Mouse (Mus musculus): ENCODE data around the gene Ncapd2. TPM values are rescaled to one million over a fixed set of nuclear protein-coding genes. Genes with fewer than 3 reads are reported as not detected.

The Ncapd2 gene
- polyA plus RNA-seq, 1 experiment = 34.7 TPM

DNA sequence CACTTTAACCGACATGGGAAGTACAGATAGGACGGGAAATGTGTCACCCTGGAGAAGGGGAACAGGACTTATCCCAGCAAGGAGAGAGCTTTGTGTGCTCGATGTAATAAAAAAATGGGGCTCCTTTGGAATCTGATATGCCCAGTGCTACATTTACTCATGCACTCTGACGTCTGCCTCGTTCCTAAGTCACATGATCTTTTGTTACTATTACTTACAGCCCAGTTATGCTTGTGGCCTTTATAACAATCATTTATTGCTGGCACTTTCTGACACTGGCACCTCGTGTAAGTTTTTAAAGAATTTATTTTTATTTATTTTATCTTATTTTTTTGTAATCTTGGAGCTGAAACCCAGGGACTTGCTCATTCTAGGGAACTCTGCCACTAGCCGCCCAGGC lies 1.9 kb upstream of the Ncapd2 start:
- Histone ChIP-seq H3K4me2 (ENCODE audit: low read depth) (peak overlapping the region; percentile 86), H3K27me3 (ENCODE audit: control insufficient read depth, insufficient read depth, insufficient read length) (no peaks in the 10 kb centered on the region), H3K36me3 (ENCODE audit: control insufficient read depth, insufficient read depth) (peaks cover 14% of the 10 kb centered on the region)

DNA sequence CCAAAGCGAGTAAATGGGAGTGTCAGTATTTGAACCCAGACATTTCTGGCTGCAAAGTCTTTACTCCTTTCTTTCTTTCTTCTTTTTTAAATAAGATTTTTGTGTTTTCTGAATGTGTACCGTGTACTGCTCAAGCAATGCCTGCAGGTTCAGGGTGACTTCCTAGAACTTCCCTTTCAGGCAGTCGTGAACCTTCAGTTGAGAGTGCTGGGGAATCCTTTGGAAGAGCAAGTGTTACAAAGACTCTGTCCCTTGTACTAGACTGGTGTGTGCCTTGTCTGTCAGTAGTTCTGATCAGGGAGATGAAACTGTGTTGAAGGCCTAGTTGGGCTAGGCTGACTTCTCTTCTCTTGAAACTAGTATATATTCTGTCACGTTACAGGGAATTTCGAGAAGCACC lies 1.3 kb upstream of the Ncapd2 start:
- Histone ChIP-seq H3K4me2 (ENCODE audit: low read depth) (peak overlapping the region; percentile 86), H3ac (ENCODE audit: control insufficient read depth, insufficient read length) (peak overlapping the region; percentile 71), H3K79me2 (ENCODE audit: control insufficient read depth, insufficient read depth) (peaks cover 57% of the 10 kb centered on the region), H3K27me3 (ENCODE audit: control insufficient read depth, insufficient read depth, insufficient read length) (no peaks in the 10 kb centered on the region), H3K36me3 (ENCODE audit: control insufficient read depth, insufficient read depth) (peaks cover 14% of the 10 kb centered on the region), H3K4me3 (peak overlapping the region; percentile 92)
- TF ChIP-seq MAX (IDR thresholded peaks at IDR 0.05; ENCODE audit: low read depth) (no peak), TCF3 (IDR thresholded peaks at IDR 0.05; ENCODE audit: insufficient read length, low read depth) (no peak), USF1 (IDR thresholded peaks at IDR 0.05; ENCODE audit: low read depth) (no peak), TCF12 (IDR thresholded peaks at IDR 0.05; ENCODE audit: insufficient read depth, poor library complexity, severe bottlenecking) (no peak), REST (IDR thresholded peaks at IDR 0.05; ENCODE audit: insufficient read depth, insufficient read length) (no peak), POLR2AphosphoS2 (IDR thresholded peaks at IDR 0.05; ENCODE audit: insufficient read length, low read depth) (no peak), MYOD1 (IDR thresholded peaks at IDR 0.05; ENCODE audit: control insufficient read depth in 1 of 3, insufficient read length in 2 of 3, low read depth in 2 of 3) (no peak), SRF (IDR thresholded peaks at IDR 0.05; ENCODE audit: control insufficient read depth, insufficient read length, low read depth) (no peak)

More for the DNA sequence above, 1.9 kb upstream of the Ncapd2 start:
- peaks cover 54% of the 10 kb centered on the region for H3K79me2 ChIP-seq (ENCODE audit: control insufficient read depth, insufficient read depth)
- H3K4me3 ChIP-seq = peak overlapping the region; percentile 92
- TF ChIP-seq TCF12 (IDR thresholded peaks at IDR 0.05; ENCODE audit: insufficient read depth, poor library complexity, severe bottlenecking) (no peak), USF1 (IDR thresholded peaks at IDR 0.05; ENCODE audit: low read depth) (peak; percentile 61)
- H3ac ChIP-seq (ENCODE audit: control insufficient read depth, insufficient read length) = no peak overlapping the region

GRCm38 (mm10) chr6:125192016-125192714 lies 664 bp upstream of the Ncapd2 start:
- peaks cover 15% of the 10 kb centered on the region for H3K36me3 ChIP-seq (ENCODE audit: control insufficient read depth, insufficient read depth)
- H3K27me3 ChIP-seq (ENCODE audit: control insufficient read depth, insufficient read depth, insufficient read length) = no peaks in the 10 kb centered on the region
- TF ChIP-seq E2F4 (IDR thresholded peaks at IDR 0.05; ENCODE audit: insufficient read depth) (peak; percentile 12), REST (IDR thresholded peaks at IDR 0.05; ENCODE audit: insufficient read depth, insufficient read length) (no peak)
- peaks cover 57% of the 10 kb centered on the region for H3K79me2 ChIP-seq (ENCODE audit: control insufficient read depth, insufficient read depth)
- peak overlapping the region; percentile 92 for H3K4me3 ChIP-seq
- peak overlapping the region; percentile 86 for H3K4me2 ChIP-seq (ENCODE audit: low read depth)
- peak overlapping the region; percentile 71 for H3ac ChIP-seq (ENCODE audit: control insufficient read depth, insufficient read length)

DNA sequence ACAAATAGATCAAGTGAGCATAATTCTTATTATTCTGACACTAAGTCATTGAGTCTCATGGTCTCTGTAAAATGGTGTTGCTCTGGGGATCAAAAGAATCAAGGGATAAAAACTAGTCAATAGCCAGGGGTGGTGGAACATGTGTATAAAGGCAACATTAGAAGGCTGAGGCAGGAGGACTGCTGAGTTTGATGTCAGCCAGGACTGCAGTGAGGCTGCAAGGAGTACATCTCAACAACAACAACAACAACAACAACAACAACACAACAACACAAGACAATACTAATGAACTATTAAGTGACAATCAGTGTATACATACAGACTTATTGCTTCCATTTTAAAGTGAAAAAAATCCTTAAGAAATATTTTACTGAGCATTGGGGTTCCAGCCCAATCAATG lies 685 bp downstream of the Ncapd2 start:
- no peak for TF ChIP-seq MYOG (IDR thresholded peaks at IDR 0.05; ENCODE audit: control insufficient read depth in 1 of 3, insufficient read depth in 1 of 3, insufficient read length in 2 of 3, low read depth in 2 of 3)
- no peak for TF ChIP-seq SRF (IDR thresholded peaks at IDR 0.05; ENCODE audit: control insufficient read depth, insufficient read length, low read depth)
- TF ChIP-seq MAX (IDR thresholded peaks at IDR 0.05; ENCODE audit: low read depth) = no peak
- no peak for TF ChIP-seq TCF3 (IDR thresholded peaks at IDR 0.05; ENCODE audit: insufficient read length, low read depth)
- no peak for TF ChIP-seq REST (IDR thresholded peaks at IDR 0.05; ENCODE audit: insufficient read depth, insufficient read length)
- peak overlapping the region; percentile 71 for H3ac ChIP-seq (ENCODE audit: control insufficient read depth, insufficient read length)
- H3K4me2 ChIP-seq (ENCODE audit: low read depth) = peak overlapping the region; percentile 58
- H3K4me3 ChIP-seq = peak overlapping the region; percentile 92
- peaks cover 29% of the 10 kb centered on the region for H3K36me3 ChIP-seq (ENCODE audit: control insufficient read depth, insufficient read depth)
- no peaks in the 10 kb centered on the region for H3K27me3 ChIP-seq (ENCODE audit: control insufficient read depth, insufficient read depth, insufficient read length)
- peaks cover 57% of the 10 kb centered on the region for H3K79me2 ChIP-seq (ENCODE audit: control insufficient read depth, insufficient read depth)

DNA sequence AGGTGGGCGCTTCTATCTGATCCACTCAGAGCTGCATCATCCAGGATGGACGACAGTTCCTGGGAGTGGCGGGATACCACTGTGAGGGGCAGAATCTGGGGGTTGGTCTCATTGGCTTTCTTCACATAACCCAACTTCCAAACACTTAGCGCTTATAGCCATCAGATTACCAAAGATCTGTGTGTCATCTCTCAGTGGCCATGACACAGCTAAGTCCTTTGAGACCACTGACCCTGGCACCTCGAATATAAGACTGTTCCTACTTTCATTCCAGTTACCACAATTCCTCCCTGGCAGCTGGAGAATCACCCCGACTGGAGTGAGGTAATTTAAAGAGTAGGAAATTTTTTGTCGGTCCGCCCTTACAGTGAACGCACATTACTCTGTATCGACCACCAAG lies 5.3 kb downstream of the Ncapd2 start:
- Histone ChIP-seq H3K79me2 (ENCODE audit: control insufficient read depth, insufficient read depth) (peaks cover 32% of the 10 kb centered on the region), H3K4me3 (no peak overlapping the region), H3K27me3 (ENCODE audit: control insufficient read depth, insufficient read depth, insufficient read length) (no peaks in the 10 kb centered on the region), H3ac (ENCODE audit: control insufficient read depth, insufficient read length) (no peak overlapping the region), H3K4me2 (ENCODE audit: low read depth) (no peak overlapping the region), H3K36me3 (ENCODE audit: control insufficient read depth, insufficient read depth) (peaks cover 43% of the 10 kb centered on the region)
- TF ChIP-seq MYOD1 (IDR thresholded peaks at IDR 0.05; ENCODE audit: control insufficient read depth in 1 of 3, insufficient read length in 2 of 3, low read depth in 2 of 3) (no peak), REST (IDR thresholded peaks at IDR 0.05; ENCODE audit: insufficient read depth, insufficient read length) (no peak), TCF12 (IDR thresholded peaks at IDR 0.05; ENCODE audit: insufficient read depth, poor library complexity, severe bottlenecking) (no peak), MYOG (IDR thresholded peaks at IDR 0.05; ENCODE audit: control insufficient read depth in 1 of 3, insufficient read depth in 1 of 3, insufficient read length in 2 of 3, low read depth in 2 of 3) (no peak), MAX (IDR thresholded peaks at IDR 0.05; ENCODE audit: low read depth) (no peak), POLR2A (IDR thresholded peaks at IDR 0.05; ENCODE audit: insufficient read length, low read depth) (no peak), TCF3 (IDR thresholded peaks at IDR 0.05; ENCODE audit: insufficient read length, low read depth) (no peak), SRF (IDR thresholded peaks at IDR 0.05; ENCODE audit: control insufficient read depth, insufficient read length, low read depth) (no peak), E2F4 (IDR thresholded peaks at IDR 0.05; ENCODE audit: insufficient read depth) (no peak), USF1 (IDR thresholded peaks at IDR 0.05; ENCODE audit: low read depth) (no peak), CEBPB (IDR thresholded peaks at IDR 0.05; ENCODE audit: insufficient read depth, poor library complexity, severe bottlenecking) (no peak), POLR2AphosphoS2 (IDR thresholded peaks at IDR 0.05; ENCODE audit: insufficient read length, low read depth) (no peak)
